Mouse (Mus musculus) embryonic facial prominence, embryonic 15.5 days (tissue): ENCODE data around the gene Best2. TPM values are rescaled to one million over a fixed set of nuclear protein-coding genes. Genes with fewer than 3 reads are reported as not detected.

ENCODE experiments used
- ATAC-seq: fragments of 200-750 bp; cut with Nextera tagmentation; 2 replicates; pipeline ENCODE4 v1.8.0; 2017; ENCODE audit warnings: low read depth, moderate TSS enrichment; ENCODE audit not compliant: insufficient number of reproducible peaks, low FRiP score, low TSS enrichment
- H3K27ac ChIP-seq: fragments of 300-500 bp; sonication (generic); replicated peaks from 2 replicates; pipeline ENCODE4 v1.5.1; 2015; ENCODE audit warnings: mild to moderate bottlenecking, inconsistent platforms
- H3K27me3 ChIP-seq: fragments of 300-500 bp; sonication (generic); 2 replicates; pipeline ENCODE4 v1.6.1; 2015; ENCODE audit warnings: inconsistent platforms
- H3K36me3 ChIP-seq: fragments of 300-500 bp; sonication (generic); 2 replicates; pipeline ENCODE4 v1.6.1; 2015; ENCODE audit warnings: mild to moderate bottlenecking, inconsistent platforms
- H3K4me1 ChIP-seq: fragments of 300-500 bp; sonication (generic); 2 replicates; pipeline ENCODE4 v1.6.1; 2015; ENCODE audit warnings: inconsistent platforms
- H3K4me2 ChIP-seq: fragments of 300-500 bp; sonication (generic); replicated peaks from 2 replicates; pipeline ENCODE4 v1.6.1; 2015; ENCODE audit warnings: mild to moderate bottlenecking, inconsistent platforms
- H3K4me3 ChIP-seq: fragments of 300-500 bp; sonication (generic); replicated peaks from 2 replicates; pipeline ENCODE4 v1.5.1; 2015; ENCODE audit warnings: mild to moderate bottlenecking, inconsistent platforms
- H3K9ac ChIP-seq: fragments of 300-500 bp; sonication (generic); 2 replicates; pipeline ENCODE4 v1.6.1; 2015; ENCODE audit warnings: inconsistent platforms
- H3K9me3 ChIP-seq: fragments of 300-500 bp; sonication (generic); replicated peaks from 2 replicates; pipeline ENCODE4 v1.6.1; 2016; ENCODE audit warnings: inconsistent platforms
- WGBS: fragments of 180-500 bp; shearing (Covaris S2); methylation state at CpG from one replicate; pipeline ENCODE4 v1.1.7; 2015; 5-methylcytosine and 5-hydroxymethylcytosine counted together
- polyA plus RNA-seq: library from polyadenylated mRNA; unstranded; fragments of >200 nt; fragmentation: Nextera tagmentation; extraction: Ambion mirVana; gene quantifications from 2 replicates; pipeline ENCODE4 v1.2.1, GENCODE M21; 2015

Best2 gene
- 0.93 and 2.0 TPM in 2 replicates for polyA plus RNA-seq

DNA sequence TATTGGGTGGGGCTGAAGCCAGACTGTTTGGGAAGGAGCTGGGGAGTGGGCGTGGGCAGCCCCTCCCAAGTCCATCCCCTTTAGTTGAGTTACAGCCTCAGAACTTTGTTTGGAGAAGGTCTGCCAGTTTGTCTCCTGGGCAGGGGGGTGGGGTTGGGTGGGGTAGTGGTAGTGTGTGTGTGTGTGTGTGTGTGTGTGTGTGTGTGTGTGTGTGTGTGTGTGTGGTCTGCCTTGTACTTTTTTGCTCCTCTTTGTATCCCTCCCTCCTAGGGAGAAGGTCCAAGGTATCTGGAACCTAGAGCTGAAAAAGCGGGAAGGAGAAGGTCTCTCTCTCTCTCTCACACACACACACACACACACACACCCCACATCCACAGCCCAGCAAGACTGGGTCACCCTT lies at the start of gene Best2:
TSS of gene Best2 (minus strand) at position 101 of the 400 bp plus-strand sequence.
- H3K36me3 ChIP-seq, result peaks cover 23% of the 10 kb centered on the region
- H3K27me3 ChIP-seq, result peaks cover 39% of the 10 kb centered on the region
- H3K4me1 ChIP-seq, result peaks cover 6% of the 10 kb centered on the region; the same call in 1 of the 2 replicates
- H3K9ac ChIP-seq, result 0 out of 2 replicates have a peak within 1 kb of the TSS, but pooled peaks have one; percentile 31
- H3K4me3 ChIP-seq, result peak within 1 kb of the TSS; percentile 39
- peak within 1 kb of the TSS; percentile 67 for H3K4me2 ChIP-seq
- ATAC-seq, result no peak
- 41% methylated on average over 2 of the region's 2 CpGs for WGBS
- no peak within 1 kb of the TSS for H3K27ac ChIP-seq
- H3K9me3 ChIP-seq, result no peaks in the 10 kb centered on the region

DNA sequence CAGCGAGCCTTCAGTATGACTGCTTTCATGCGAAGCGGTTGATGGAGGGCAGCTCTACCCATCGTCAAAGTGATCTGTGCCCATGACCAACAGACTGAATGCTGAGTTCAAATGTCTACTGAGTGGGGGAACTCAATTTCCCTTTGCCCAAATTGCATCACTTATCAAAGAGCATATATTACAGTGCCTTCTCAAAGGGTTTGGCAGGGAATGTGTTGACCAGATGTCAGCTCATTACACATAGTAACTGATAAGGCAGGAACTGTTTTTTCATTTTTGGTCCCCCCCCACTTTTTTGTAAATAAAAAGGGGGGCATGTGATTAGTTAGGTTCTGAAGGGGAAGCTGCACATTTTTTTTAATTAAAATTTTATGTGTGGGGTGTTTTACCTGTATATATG lies 48.3 kb upstream of the Best2 start:
- Histone ChIP-seq H3K9ac (no peak overlapping the region), H3K4me3 (no peak overlapping the region), H3K36me3 (peaks cover 30% of the 10 kb centered on the region; the same call in 1 of the 2 replicates), H3K27ac (no peak overlapping the region), H3K9me3 (no peaks in the 10 kb centered on the region), H3K4me2 (no peak overlapping the region), H3K4me1 (peaks cover 19% of the 10 kb centered on the region), H3K27me3 (no peaks in the 10 kb centered on the region)
- ATAC-seq, result no peak
- WGBS, result 94% methylated on average over 4 of the region's 4 CpGs

DNA sequence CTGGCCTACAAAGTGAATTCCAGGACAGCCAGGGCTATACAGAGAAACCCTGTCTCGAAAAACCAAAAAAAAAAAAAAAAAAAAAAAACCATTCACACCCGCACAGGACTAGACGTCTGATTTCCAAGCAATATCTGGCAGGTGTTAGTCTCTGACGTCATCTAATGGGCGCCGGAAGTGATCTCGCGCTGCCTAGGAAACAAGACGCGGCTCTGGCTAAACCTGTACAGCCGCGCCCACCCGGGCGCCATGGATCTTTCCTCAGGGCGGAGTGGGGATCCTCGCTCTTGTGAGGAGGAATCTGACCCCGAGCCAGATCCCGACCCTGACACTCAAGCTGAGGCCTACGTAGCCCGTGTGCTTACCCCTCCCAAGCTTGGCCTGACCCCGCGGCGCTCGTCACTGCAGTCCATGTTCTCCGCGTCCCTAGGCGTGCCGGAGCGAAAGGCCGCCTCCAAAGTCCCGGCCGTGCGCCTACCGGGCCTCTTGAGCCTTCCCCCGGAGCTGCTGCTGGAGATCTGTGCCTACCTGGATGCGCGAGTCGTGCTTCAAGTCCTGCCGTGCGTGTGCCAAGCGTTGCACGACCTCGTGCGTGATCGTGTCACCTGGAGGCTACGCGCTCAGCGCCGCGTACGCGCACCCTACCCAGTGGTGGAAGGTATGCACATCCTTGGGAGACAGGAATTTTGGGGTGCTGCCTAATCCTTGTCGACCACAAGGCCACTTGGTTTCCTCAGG lies 45.7 kb upstream of the Best2 start, which contains the start of gene Fbxw9:
TSS of gene Fbxw9 (plus strand) at position 177 of the 738 bp plus-strand sequence.
- Histone ChIP-seq H3K36me3 (peaks cover 33% of the 10 kb centered on the region), H3K4me1 (peaks cover 19% of the 10 kb centered on the region), H3K9ac (peak within 1 kb of the TSS; percentile 69), H3K4me2 (peak within 1 kb of the TSS; percentile 92), H3K27ac (peak within 1 kb of the TSS; percentile 60; the same call in 1 of the 2 replicates), H3K27me3 (no peaks in the 10 kb centered on the region), H3K4me3 (peak within 1 kb of the TSS; percentile 87), H3K9me3 (no peaks in the 10 kb centered on the region)
- WGBS, result under 1% methylated on average over 53 of the region's 53 CpGs
- peak; percentile 84 for ATAC-seq

DNA sequence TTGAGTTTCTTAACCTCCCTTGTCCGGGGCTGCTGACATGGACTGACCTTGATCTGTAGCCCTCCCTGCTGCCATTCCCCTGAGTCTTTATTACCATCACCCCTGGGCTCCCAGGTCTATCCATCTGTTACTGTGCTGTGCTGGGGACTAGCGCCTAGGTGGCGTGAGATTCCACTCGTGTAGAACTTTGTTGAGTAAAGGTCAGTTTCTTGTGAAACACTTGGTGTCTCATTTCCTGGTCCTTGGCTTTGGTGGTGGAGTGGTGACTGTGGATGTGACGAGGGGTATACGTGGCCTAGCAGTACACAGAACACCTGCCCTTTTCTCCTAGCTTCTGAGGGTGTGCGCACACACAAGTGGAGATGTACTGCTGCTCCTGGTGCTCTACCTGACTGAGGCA lies 43.0 kb upstream of the Best2 start:
- no peak overlapping the region for H3K4me2 ChIP-seq
- peaks cover 19% of the 10 kb centered on the region for H3K4me1 ChIP-seq
- no peak overlapping the region for H3K4me3 ChIP-seq
- no peak for ATAC-seq
- H3K9ac ChIP-seq, result no peak overlapping the region
- WGBS, result 81% methylated on average over 7 of the region's 7 CpGs
- H3K27me3 ChIP-seq, result no peaks in the 10 kb centered on the region
- peaks cover 48% of the 10 kb centered on the region for H3K36me3 ChIP-seq
- no peaks in the 10 kb centered on the region for H3K9me3 ChIP-seq
- H3K27ac ChIP-seq, result no peak overlapping the region

DNA sequence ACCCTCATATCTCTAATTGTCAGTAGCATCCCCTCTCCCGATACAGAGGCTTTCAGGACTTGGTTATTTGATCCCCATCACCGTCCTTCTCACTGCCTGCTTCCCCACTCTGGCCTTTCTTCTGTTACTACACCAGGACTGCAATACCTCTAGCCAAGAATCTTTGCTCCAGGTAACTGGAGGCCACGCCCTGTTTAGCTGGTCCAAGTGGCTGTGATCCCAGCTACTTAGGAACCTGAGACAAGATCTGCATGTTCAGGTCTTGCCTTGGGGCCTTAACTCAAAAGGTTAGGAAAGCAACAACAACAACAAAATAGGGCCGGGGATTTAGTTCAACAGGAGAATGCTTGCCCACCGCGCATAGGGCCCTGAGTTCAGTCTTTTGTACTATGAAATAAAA lies 29.3 kb upstream of the Best2 start:
- Histone ChIP-seq H3K9me3 (no peaks in the 10 kb centered on the region), H3K4me2 (no peak overlapping the region), H3K27me3 (no peaks in the 10 kb centered on the region), H3K4me3 (no peak overlapping the region), H3K27ac (no peak overlapping the region), H3K9ac (no peak overlapping the region), H3K36me3 (peaks cover 78% of the 10 kb centered on the region), H3K4me1 (peaks cover 10% of the 10 kb centered on the region)
- 79% methylated on average over 6 of the region's 6 CpGs for WGBS
- no peak for ATAC-seq

DNA sequence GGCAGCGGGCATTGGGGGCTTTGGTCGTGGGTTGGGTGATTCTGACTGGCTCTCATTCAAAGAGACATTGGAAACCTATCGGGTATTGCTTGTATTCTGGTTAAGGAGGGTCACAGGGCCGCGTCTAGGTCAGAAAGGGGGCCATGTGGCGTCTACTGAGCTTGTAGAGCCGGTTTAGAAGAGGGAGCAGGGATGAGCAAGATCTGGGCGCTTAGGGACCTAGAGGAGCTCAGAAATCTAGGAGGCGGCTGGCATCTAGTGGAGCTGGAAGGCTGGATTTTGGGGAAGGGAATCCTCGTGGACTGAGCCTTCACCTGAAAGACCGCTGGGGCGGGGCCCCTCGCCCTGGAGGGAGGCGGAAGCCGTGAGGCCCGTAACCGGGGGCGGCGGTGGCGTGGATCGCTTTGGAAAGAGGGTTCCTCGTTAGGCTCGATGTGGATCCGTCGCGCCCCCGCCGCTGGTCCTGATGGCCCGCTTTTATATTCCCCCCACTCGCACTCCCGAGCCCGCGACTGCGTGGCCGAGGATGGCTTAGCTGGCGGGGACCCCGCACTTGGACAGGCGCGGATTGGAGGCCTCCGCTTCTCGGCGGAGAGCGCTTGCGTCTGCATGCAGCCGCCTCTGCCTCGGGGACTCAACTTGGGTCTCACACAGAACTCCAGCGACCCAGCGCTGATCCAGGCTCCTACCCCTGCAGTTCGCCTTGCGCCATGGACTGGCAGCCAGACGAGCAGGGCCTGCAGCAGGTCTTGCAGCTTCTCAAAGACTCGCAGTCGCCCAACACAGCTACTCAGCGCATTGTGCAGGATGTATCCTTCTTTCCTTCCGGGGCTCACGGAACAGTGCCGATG lies 23.6 kb upstream of the Best2 start:
- H3K4me2 ChIP-seq, result peak overlapping the region; percentile 87
- no peaks in the 10 kb centered on the region for H3K9me3 ChIP-seq
- H3K4me3 ChIP-seq, result peak overlapping the region; percentile 82
- H3K36me3 ChIP-seq, result peaks cover 31% of the 10 kb centered on the region
- no peak for ATAC-seq
- peak overlapping the region; percentile 100 for H3K27ac ChIP-seq
- peaks cover 29% of the 10 kb centered on the region for H3K4me1 ChIP-seq
- peak overlapping the region; percentile 89 for H3K9ac ChIP-seq
- no peaks in the 10 kb centered on the region for H3K27me3 ChIP-seq
- under 1% methylated on average over 57 of the region's 57 CpGs for WGBS

DNA sequence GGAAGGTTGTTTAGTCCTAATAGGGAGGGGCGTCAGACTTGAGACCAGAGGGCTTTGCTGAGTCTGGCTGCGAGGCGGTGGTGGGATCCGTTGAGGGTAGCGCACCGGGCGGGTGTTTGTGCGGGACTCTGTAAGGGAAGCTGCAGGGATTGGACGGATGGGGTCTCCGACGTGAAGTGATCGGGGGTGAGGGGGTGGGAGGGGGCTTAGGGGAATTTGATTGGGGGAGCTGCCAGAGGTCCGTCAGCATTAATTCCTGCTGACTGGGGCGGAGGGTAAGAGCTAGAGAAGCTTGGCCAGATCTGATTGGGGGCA lies 23.0 kb upstream of the Best2 start:
- Histone ChIP-seq H3K9me3 (no peaks in the 10 kb centered on the region), H3K4me1 (peaks cover 29% of the 10 kb centered on the region), H3K4me3 (peak overlapping the region; percentile 82), H3K27me3 (no peaks in the 10 kb centered on the region), H3K27ac (peak overlapping the region; percentile 100), H3K4me2 (peak overlapping the region; percentile 87), H3K9ac (peak overlapping the region; percentile 89), H3K36me3 (peaks cover 35% of the 10 kb centered on the region)
- ATAC-seq, result peak; percentile 68
- WGBS, result 1% methylated on average over 14 of the region's 14 CpGs

DNA sequence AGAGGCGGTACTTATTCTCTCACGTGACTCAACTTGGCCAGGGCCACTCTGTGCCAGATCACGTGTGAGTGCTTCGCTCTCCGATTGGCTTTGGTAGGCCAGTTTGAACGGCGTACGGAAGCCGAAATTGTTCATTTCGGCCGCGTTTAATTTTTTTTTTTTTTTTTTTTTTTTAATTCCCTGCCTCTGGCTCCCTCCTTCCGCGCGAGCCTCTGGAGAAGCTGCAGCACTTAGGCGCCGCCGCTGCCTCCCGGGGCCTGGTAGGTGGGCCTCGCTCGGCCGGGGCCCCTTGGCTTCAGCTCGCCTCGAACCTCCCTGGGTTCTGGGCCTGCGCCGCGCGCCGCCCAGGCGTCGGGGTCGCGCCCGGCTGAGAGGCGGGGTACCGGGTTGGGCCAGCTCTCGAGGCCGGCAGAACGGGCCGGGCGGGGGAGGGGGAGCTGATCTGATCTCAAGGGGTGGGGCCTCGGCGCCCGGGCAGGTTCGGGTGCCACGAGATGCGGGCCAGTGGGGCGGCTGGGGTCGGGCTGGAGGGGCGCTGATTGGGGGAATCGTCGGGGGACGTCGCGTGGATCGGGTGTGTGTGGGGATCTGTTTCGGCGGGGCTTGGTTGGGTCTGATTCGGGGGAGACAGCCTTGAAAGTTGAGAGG lies 22.5 kb upstream of the Best2 start, which contains the start of gene Tnpo2:
TSS of gene Tnpo2 (plus strand) at position 198 of the 648 bp plus-strand sequence.
- no peaks in the 10 kb centered on the region for H3K9me3 ChIP-seq
- peak within 1 kb of the TSS; percentile 82 for H3K4me3 ChIP-seq
- peak within 1 kb of the TSS; percentile 87 for H3K4me2 ChIP-seq
- H3K9ac ChIP-seq, result peak within 1 kb of the TSS; percentile 89
- H3K4me1 ChIP-seq, result peaks cover 29% of the 10 kb centered on the region
- H3K36me3 ChIP-seq, result peaks cover 37% of the 10 kb centered on the region
- H3K27ac ChIP-seq, result peak within 1 kb of the TSS; percentile 100
- WGBS, result under 1% methylated on average over 58 of the region's 59 CpGs
- ATAC-seq, result peak; percentile 92
- no peaks in the 10 kb centered on the region for H3K27me3 ChIP-seq

DNA sequence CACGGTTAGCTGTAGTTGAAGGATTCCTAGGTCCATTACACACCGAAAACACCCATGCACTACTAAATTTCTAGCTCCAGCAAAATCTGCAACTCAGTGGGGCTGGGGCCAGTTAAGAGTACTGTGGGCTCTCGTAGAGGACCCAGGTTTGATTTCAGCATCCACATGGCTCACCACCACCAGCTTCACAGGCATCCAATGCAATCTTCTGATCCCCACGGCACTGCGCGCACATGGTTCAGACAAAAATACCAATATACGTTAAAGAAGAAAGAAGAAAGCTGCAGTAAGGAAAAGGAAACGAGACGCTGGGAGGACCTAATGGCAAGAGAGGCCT lies 22.0 kb upstream of the Best2 start:
- H3K27me3 ChIP-seq, result no peaks in the 10 kb centered on the region
- H3K4me2 ChIP-seq, result peak overlapping the region; percentile 87
- H3K27ac ChIP-seq, result peak overlapping the region; percentile 100
- ATAC-seq, result peak; percentile 9; the same call in 1 of the 2 replicates
- H3K4me1 ChIP-seq, result peaks cover 28% of the 10 kb centered on the region
- WGBS, result under 1% methylated on average over 9 of the region's 9 CpGs
- H3K36me3 ChIP-seq, result peaks cover 37% of the 10 kb centered on the region
- H3K9me3 ChIP-seq, result no peaks in the 10 kb centered on the region
- H3K9ac ChIP-seq, result peak overlapping the region; percentile 66
- H3K4me3 ChIP-seq, result peak overlapping the region; percentile 82

DNA sequence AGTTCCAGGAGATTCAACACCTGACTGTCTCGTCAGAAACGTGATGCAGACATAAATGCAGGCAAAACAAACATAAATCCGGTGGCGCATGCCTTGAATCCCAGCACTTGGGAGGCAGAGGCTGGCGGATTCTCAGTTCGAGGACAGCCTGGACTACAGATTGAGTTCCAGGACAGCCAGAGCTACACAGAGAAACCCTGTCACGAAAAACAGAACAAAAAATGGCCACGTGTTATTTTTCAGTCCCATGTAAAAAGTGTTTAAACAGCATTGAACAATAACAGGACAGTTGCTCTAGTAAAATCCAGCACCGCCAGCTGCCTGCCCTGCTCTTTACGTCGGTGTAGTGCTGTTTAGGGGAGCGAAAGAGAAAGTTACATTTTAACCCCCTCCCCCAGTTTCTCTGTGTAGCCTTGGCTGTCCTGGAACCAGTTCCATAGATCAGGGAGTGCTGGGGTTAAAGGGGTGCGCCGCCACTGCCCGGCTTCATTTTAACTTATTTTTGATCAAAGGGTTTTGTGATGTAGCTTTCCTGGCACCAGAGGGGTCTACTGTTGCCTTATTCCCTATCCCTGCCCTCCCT lies 21.5 kb upstream of the Best2 start:
- peak overlapping the region; percentile 66 for H3K9ac ChIP-seq
- no peaks in the 10 kb centered on the region for H3K27me3 ChIP-seq
- peak overlapping the region; percentile 82 for H3K4me3 ChIP-seq
- ATAC-seq, result 0 out of 2 replicates have a peak, but pooled peaks have one; percentile 2
- H3K9me3 ChIP-seq, result no peaks in the 10 kb centered on the region
- H3K27ac ChIP-seq, result peak overlapping the region; percentile 100
- under 1% methylated on average over 15 of the region's 15 CpGs for WGBS
- peak overlapping the region; percentile 87 for H3K4me2 ChIP-seq
- H3K4me1 ChIP-seq, result peaks cover 26% of the 10 kb centered on the region
- peaks cover 36% of the 10 kb centered on the region for H3K36me3 ChIP-seq
